In the genomic region with DNA sequence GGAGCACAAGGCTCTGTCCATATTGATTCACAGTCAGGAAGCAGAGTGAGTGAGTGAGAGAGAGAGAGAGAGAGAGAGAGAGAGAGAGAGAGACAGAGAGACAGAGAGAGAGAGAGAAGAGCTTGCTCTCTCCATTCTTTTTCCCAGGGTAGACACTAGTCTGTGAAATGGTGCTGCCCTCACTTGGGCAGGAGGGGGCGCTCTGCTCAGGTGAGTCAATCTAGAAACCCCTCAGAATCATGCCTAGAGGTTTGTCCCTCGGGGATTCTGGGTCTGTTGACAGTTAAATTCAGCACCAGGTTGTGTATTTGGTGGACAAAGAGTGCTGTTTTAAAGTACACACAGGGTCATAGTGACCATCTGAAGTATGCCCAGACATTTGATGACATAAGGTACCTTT, we compare ENCODE assay signal across 13 mouse cellular contexts. TPM values are rescaled to one million over a fixed set of nuclear protein-coding genes. Genes with fewer than 3 reads are reported as not detected.
DNase-seq lines count a peak whose midpoint lies in the region; ATAC-seq and TF ChIP-seq lines count a peak whose summit lies in the region.
"Had no signal": no experiment of that assay in that cellular context is flagged by ENCODE, and none has a peak within 500 bp of the region (broad histone marks: within the 10 kb centered on the region; RNA-seq: fewer than 3 reads in every experiment).

No protein-coding gene starts in this region.

- H3K9ac ChIP-seq in intestine, postnatal 0 days (ENCODE audit: low read depth, low read length) = no peak overlapping the region
- H3K9ac ChIP-seq in intestine, embryonic 16.5 days (ENCODE audit: low read depth, low read length) = no peak overlapping the region
- H3K9ac ChIP-seq: embryonic facial prominence, embryonic 12.5 days; hindbrain, embryonic 13.5 days had no signal

- TF ChIP-seq POLR2A in cortical plate, adult 2 months (IDR thresholded peaks at IDR 0.05; ENCODE audit: extremely low read depth, insufficient read depth, low read length) = no peak

- TF ChIP-seq CTCF in intestine, postnatal 0 days (IDR thresholded peaks at IDR 0.05; ENCODE audit: low read depth) = peak; percentile 53
- 0 out of 2 replicates have a peak, but pooled peaks have one; percentile 5 for TF ChIP-seq CTCF in cortical plate, adult 2 months (IDR thresholded peaks at IDR 0.05; ENCODE audit: extremely low read depth, insufficient read depth, low read length)

- ATAC-seq in intestine, postnatal 0 days = no peak
- no peak for ATAC-seq in intestine, embryonic 16.5 days

- H3K36me3 ChIP-seq in intestine, postnatal 0 days (ENCODE audit: control insufficient read depth, insufficient read depth) = peaks cover 30% of the 10 kb centered on the region
- 0 out of 2 replicates have a peak, but pooled peaks cover 6% of the 10 kb centered on the region for H3K36me3 ChIP-seq in intestine, embryonic 16.5 days (ENCODE audit: control insufficient read depth, insufficient read depth, low read length)
- H3K36me3 ChIP-seq in forebrain, embryonic 10.5 days (replicated peaks) = peaks cover 62% of the 10 kb centered on the region

- no peak overlapping the region for H3K27ac ChIP-seq in intestine, postnatal 0 days (ENCODE audit: low read depth, low read length)
- H3K27ac ChIP-seq in intestine, embryonic 16.5 days (ENCODE audit: low read length) = no peak overlapping the region
- H3K27ac ChIP-seq in cortical plate, adult 2 months (ENCODE audit: insufficient read depth, low read length) = no peak overlapping the region
- no peak overlapping the region for H3K27ac ChIP-seq in forebrain, embryonic 10.5 days
- H3K27ac ChIP-seq: embryonic facial prominence, embryonic 12.5 days; heart, embryonic 10.5 days; hindbrain, embryonic 13.5 days had no signal

- WGBS in intestine, postnatal 0 days = 59% methylated on average over 2 of the region's 2 CpGs
- WGBS in intestine, embryonic 16.5 days = 55% methylated on average over 2 of the region's 2 CpGs
- 61% methylated on average over 2 of the region's 2 CpGs for WGBS in forebrain, embryonic 10.5 days

- H3K9me3 ChIP-seq in intestine, postnatal 0 days (ENCODE audit: control insufficient read depth) = no peaks in the 10 kb centered on the region
- H3K9me3 ChIP-seq in intestine, embryonic 16.5 days (ENCODE audit: control insufficient read depth, low read length) = no peaks in the 10 kb centered on the region
- H3K9me3 ChIP-seq in forebrain, embryonic 10.5 days = no peaks in the 10 kb centered on the region
- H3K9me3 ChIP-seq: embryonic facial prominence, embryonic 12.5 days; heart, embryonic 10.5 days; hindbrain, embryonic 13.5 days had no signal

- H3K4me2 ChIP-seq in intestine, postnatal 0 days (replicated peaks; ENCODE audit: low read depth) = no peak overlapping the region
- H3K4me2 ChIP-seq in intestine, embryonic 16.5 days (ENCODE audit: low read depth, low read length) = no peak overlapping the region
- H3K4me2 ChIP-seq: embryonic facial prominence, embryonic 12.5 days; hindbrain, embryonic 13.5 days had no signal

- no peaks in the 10 kb centered on the region for H3K27me3 ChIP-seq in intestine, postnatal 0 days (replicated peaks; ENCODE audit: control insufficient read depth, insufficient read depth, low read length)
- H3K27me3 ChIP-seq in intestine, embryonic 16.5 days (replicated peaks; ENCODE audit: control insufficient read depth, insufficient read depth, low read length) = no peaks in the 10 kb centered on the region
- no peaks in the 10 kb centered on the region for H3K27me3 ChIP-seq in forebrain, embryonic 10.5 days (ENCODE audit: poor library complexity, severe bottlenecking)
- H3K27me3 ChIP-seq: embryonic facial prominence, embryonic 12.5 days; hindbrain, embryonic 13.5 days had no signal

- H3K4me1 ChIP-seq in intestine, postnatal 0 days (replicated peaks; ENCODE audit: control insufficient read depth, insufficient read depth, low read length) = no peaks in the 10 kb centered on the region
- no peaks in the 10 kb centered on the region for H3K4me1 ChIP-seq in intestine, embryonic 16.5 days (ENCODE audit: control insufficient read depth, insufficient read depth, low read length)
- no peaks in the 10 kb centered on the region; the same call in none of the 2 replicates for H3K4me1 ChIP-seq in cortical plate, adult 2 months (ENCODE audit: control insufficient read depth, insufficient read depth, low read length)
- H3K4me1 ChIP-seq in forebrain, embryonic 10.5 days = no peaks in the 10 kb centered on the region
- H3K4me1 ChIP-seq: embryonic facial prominence, embryonic 12.5 days; heart, embryonic 10.5 days; hindbrain, embryonic 13.5 days had no signal

- H3K4me3 ChIP-seq in intestine, postnatal 0 days (ENCODE audit: low read depth, low read length) = no peak overlapping the region
- no peak overlapping the region for H3K4me3 ChIP-seq in intestine, embryonic 16.5 days (ENCODE audit: low read length)
- H3K4me3 ChIP-seq in cortical plate, adult 2 months (ENCODE audit: insufficient read depth, low read length) = no peak overlapping the region
- no peak overlapping the region for H3K4me3 ChIP-seq in forebrain, embryonic 10.5 days
- H3K4me3 ChIP-seq: embryonic facial prominence, embryonic 12.5 days; heart, embryonic 10.5 days; hindbrain, embryonic 13.5 days had no signal

- peak; percentile 11 for DNase-seq in 3T3-L1 (ENCODE audit: low read depth, low spot score)
- peak; percentile 40 for DNase-seq in ES-CJ7 (ENCODE audit: low read depth, low spot score)
- no peak for DNase-seq in thymus, postnatal 25 days
- no peak for DNase-seq in kidney, postnatal 10 days
- DNase-seq in forebrain, embryonic 10.5 days (ENCODE audit: extremely low spot score, low spot score) = no peak
- DNase-seq: left cerebral cortex, postnatal 4 days; right cerebral cortex, adult 18-20 months had no signal

RNA-seq across cellular contexts. Expression of gene Myo3b, which starts 48.3 kb away (rescaled TPM):
- not detected in 2 replicates for polyA plus RNA-seq in intestine, postnatal 0 days (2015; fragmentation: Nextera tagmentation; extraction: Ambion mirVana)
- polyA plus RNA-seq in intestine, embryonic 16.5 days (2015; fragmentation: Nextera tagmentation; extraction: Ambion mirVana) = 0.04 and 0.07 TPM in 2 replicates
- polyA plus RNA-seq in cortical plate, adult 2 months (2012; rRNA removed) = 0.17 and 0.44 TPM in 2 replicates
- not detected in 2 replicates for polyA plus RNA-seq in forebrain, embryonic 10.5 days (2016; fragmentation: Nextera tagmentation; extraction: Ambion mirVana)

Comparison
In these comparisons a context has a peak if more than half of its experiments do, and no peak if none do; other contexts are left out.
1. DNase-seq: peak in 3T3-L1 (single experiment) and ES-CJ7 (single experiment); none in thymus, postnatal 25 days (single experiment), kidney, postnatal 10 days (single experiment) and forebrain, embryonic 10.5 days (single experiment).